Mouse (Mus musculus): ENCODE measurements around the gene Gm20696. TPM values are rescaled to one million over a fixed set of nuclear protein-coding genes. Genes with fewer than 3 reads are reported as not detected.

Gene Gm20696
- polyA plus RNA-seq, 1 experiment from 2014 or later = 0.99 TPM

DNA sequence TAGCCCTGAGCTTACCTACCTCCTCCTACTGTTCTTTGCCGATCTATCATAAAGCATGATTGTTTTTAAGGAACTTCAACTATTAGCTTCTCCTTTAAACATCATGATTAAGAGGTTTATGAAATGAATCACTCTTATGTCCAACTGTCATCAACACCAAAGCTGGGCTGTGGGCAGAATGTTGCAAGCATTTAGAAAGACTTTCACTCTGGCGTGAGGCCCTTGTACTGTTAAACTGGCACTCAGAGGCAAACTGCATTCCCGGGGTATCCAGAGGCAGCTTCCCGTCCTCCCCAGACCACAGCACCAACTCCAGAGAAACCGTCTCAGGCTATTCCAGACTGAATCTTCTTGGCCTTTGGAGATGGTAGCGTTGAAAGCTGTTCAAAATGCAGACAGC lies 230.2 kb downstream of the Gm20696 start:
- H3K27ac ChIP-seq (ENCODE audit: low read depth, low read length) = no peak overlapping the region
- peaks cover 6% of the 10 kb centered on the region; the same call in 1 of the 2 replicates for H3K36me3 ChIP-seq (ENCODE audit: control insufficient read depth, insufficient read depth, low read length)
- H3K9me3 ChIP-seq (replicated peaks; ENCODE audit: control insufficient read depth, low read length) = no peaks in the 10 kb centered on the region
- DNase-seq (ENCODE audit: low spot score) (no peak), ATAC-seq (no peak)
- peaks cover 16% of the 10 kb centered on the region for H3K4me1 ChIP-seq (ENCODE audit: control insufficient read depth, insufficient read depth, low read length)
- H3K9ac ChIP-seq (ENCODE audit: low read length) = no peak overlapping the region
- H3K4me3 ChIP-seq (ENCODE audit: low read depth, low read length) = no peak overlapping the region
- H3K27me3 ChIP-seq (replicated peaks; ENCODE audit: control insufficient read depth, insufficient read depth, low read length) = no peaks in the 10 kb centered on the region
- WGBS = 94% methylated on average over 6 of the region's 6 CpGs
- H3K4me2 ChIP-seq (ENCODE audit: low read length) = no peak overlapping the region

DNA sequence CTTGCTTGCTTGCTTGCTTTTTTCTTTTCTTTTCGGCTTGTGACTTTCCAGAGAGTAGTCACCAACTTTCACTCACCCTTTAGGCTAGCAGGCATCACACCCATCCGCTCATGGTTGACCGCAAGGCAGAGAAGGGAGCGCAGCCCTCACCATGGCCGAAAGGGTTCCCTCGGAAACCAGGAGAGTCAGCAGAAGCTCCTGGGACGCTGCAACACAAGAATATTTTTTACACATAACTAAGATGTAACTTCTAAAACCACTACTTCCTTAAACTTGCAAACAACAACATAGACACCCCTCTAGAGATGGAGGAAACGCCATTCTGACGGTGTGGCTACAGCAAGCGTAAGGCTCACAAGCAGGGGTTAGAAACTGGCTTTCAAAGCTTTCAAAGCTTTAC lies 231.5 kb downstream of the Gm20696 start:
- peaks cover 6% of the 10 kb centered on the region; the same call in 1 of the 2 replicates for H3K36me3 ChIP-seq (ENCODE audit: control insufficient read depth, insufficient read depth, low read length)
- no peaks in the 10 kb centered on the region for H3K9me3 ChIP-seq (replicated peaks; ENCODE audit: control insufficient read depth, low read length)
- H3K4me2 ChIP-seq (ENCODE audit: low read length) = no peak overlapping the region
- 97% methylated on average over 10 of the region's 10 CpGs for WGBS
- no peak for DNase-seq (ENCODE audit: low spot score)
- H3K9ac ChIP-seq (ENCODE audit: low read length) = no peak overlapping the region
- no peak for ATAC-seq
- no peaks in the 10 kb centered on the region for H3K27me3 ChIP-seq (replicated peaks; ENCODE audit: control insufficient read depth, insufficient read depth, low read length)
- H3K4me1 ChIP-seq (ENCODE audit: control insufficient read depth, insufficient read depth, low read length) = peaks cover 11% of the 10 kb centered on the region
- no peak overlapping the region for H3K4me3 ChIP-seq (ENCODE audit: low read depth, low read length)
- no peak overlapping the region for H3K27ac ChIP-seq (ENCODE audit: low read depth, low read length)

DNA sequence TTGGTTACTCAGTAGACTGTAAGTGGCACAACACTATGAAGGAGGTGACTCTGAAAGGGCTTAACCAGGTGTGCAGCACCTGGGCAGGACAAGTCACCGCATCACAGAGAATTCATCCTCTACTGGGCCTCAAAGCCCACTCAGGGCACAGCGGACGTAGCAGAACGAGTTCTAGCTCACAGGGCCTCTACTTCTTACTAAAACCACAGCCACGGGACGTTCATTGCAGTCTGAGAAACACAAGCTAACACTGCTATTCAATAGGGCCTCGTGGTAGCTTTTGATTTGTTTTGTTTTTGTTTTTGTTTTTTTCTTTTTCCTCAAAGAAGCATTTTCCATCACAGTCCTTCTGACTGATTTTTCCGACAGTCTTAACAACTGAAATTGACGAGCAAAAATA lies 233.6 kb downstream of the Gm20696 start:
- peaks cover 6% of the 10 kb centered on the region; the same call in 1 of the 2 replicates for H3K36me3 ChIP-seq (ENCODE audit: control insufficient read depth, insufficient read depth, low read length)
- WGBS = 91% methylated on average over 9 of the region's 9 CpGs
- H3K4me1 ChIP-seq (ENCODE audit: control insufficient read depth, insufficient read depth, low read length) = no peaks in the 10 kb centered on the region
- no peak for ATAC-seq
- DNase-seq (ENCODE audit: low spot score) = no peak
- H3K27me3 ChIP-seq (replicated peaks; ENCODE audit: control insufficient read depth, insufficient read depth, low read length) = no peaks in the 10 kb centered on the region
- H3K9me3 ChIP-seq (replicated peaks; ENCODE audit: control insufficient read depth, low read length) = no peaks in the 10 kb centered on the region
- H3K4me2 ChIP-seq (ENCODE audit: low read length) = no peak overlapping the region
- H3K4me3 ChIP-seq (ENCODE audit: low read depth, low read length) = no peak overlapping the region
- H3K27ac ChIP-seq (ENCODE audit: low read depth, low read length) = no peak overlapping the region
- H3K9ac ChIP-seq (ENCODE audit: low read length) = no peak overlapping the region

DNA sequence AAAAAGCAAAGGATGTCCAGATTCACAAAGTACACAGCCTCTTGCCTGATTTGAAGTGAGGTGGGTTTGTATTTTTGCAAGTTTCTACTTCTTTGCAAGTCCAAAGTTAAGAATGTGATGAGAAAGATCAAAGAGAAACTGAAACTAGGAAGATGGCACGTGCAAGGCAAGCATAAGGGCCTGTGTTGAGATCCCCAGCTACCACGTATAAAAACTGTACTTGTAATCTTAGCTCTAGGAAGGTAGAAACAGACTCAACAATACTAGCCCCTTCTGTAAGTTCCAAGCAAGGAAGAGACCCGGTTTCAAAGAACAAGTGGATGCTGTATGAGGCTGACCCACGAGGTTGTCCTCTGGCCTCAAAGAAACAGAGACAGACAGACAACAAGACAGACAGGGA lies 234.7 kb downstream of the Gm20696 start:
- no peaks in the 10 kb centered on the region for H3K4me1 ChIP-seq (ENCODE audit: control insufficient read depth, insufficient read depth, low read length)
- H3K27me3 ChIP-seq (replicated peaks; ENCODE audit: control insufficient read depth, insufficient read depth, low read length) = no peaks in the 10 kb centered on the region
- no peak overlapping the region for H3K4me2 ChIP-seq (ENCODE audit: low read length)
- 78% methylated on average over 4 of the region's 4 CpGs for WGBS
- no peak overlapping the region for H3K27ac ChIP-seq (ENCODE audit: low read depth, low read length)
- no peak overlapping the region for H3K4me3 ChIP-seq (ENCODE audit: low read depth, low read length)
- H3K9me3 ChIP-seq (replicated peaks; ENCODE audit: control insufficient read depth, low read length) = no peaks in the 10 kb centered on the region
- no peak overlapping the region for H3K9ac ChIP-seq (ENCODE audit: low read length)
- DNase-seq (ENCODE audit: low spot score) = no peak
- peaks cover 6% of the 10 kb centered on the region; the same call in 1 of the 2 replicates for H3K36me3 ChIP-seq (ENCODE audit: control insufficient read depth, insufficient read depth, low read length)
- no peak for ATAC-seq

- DNase-seq (ENCODE audit: low spot score) = no peak
- 75% methylated on average over 14 of the region's 14 CpGs for WGBS
- no peak overlapping the region for H3K9ac ChIP-seq (ENCODE audit: low read length)
- no peak overlapping the region for H3K4me3 ChIP-seq (ENCODE audit: low read depth, low read length)
- H3K36me3 ChIP-seq (ENCODE audit: control insufficient read depth, insufficient read depth, low read length) = peaks cover 6% of the 10 kb centered on the region; the same call in 1 of the 2 replicates
- no peaks in the 10 kb centered on the region for H3K27me3 ChIP-seq (replicated peaks; ENCODE audit: control insufficient read depth, insufficient read depth, low read length)
- no peaks in the 10 kb centered on the region for H3K9me3 ChIP-seq (replicated peaks; ENCODE audit: control insufficient read depth, low read length)
- H3K4me2 ChIP-seq (ENCODE audit: low read length) = no peak overlapping the region
- no peak for ATAC-seq
- H3K4me1 ChIP-seq (ENCODE audit: control insufficient read depth, insufficient read depth, low read length) = no peaks in the 10 kb centered on the region
- no peak overlapping the region for H3K27ac ChIP-seq (ENCODE audit: low read depth, low read length)
These were observed 236.0 kb downstream of the Gm20696 start for GRCm38 (mm10) chr6:99430560-99430959.

GRCm38 (mm10) chr6:99429378-99430131 lies 237.0 kb downstream of the Gm20696 start:
- ATAC-seq = no peak

DNA sequence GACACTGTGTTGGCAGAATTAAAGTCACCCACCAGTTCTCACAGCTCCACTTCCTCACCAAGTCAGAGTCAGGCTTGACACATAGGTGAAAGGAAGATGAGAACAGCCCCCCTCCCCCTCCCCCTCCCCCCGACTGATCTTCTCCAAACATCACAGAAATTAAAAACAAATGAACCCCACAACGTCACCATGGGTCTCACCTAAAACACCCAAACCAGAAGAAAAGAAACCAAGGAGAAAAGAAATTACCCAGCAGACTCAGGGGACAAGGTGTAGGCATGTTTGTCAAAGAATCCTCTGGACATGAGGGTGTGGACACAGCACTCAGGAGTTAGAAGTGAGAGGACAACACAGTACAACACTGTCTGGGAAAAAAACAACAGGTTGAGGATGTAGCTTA lies 237.6 kb downstream of the Gm20696 start:
- Histone ChIP-seq H3K9me3 (replicated peaks; ENCODE audit: control insufficient read depth, low read length) (no peaks in the 10 kb centered on the region), H3K27me3 (replicated peaks; ENCODE audit: control insufficient read depth, insufficient read depth, low read length) (no peaks in the 10 kb centered on the region), H3K4me2 (ENCODE audit: low read length) (no peak overlapping the region), H3K9ac (ENCODE audit: low read length) (no peak overlapping the region), H3K4me1 (ENCODE audit: control insufficient read depth, insufficient read depth, low read length) (no peaks in the 10 kb centered on the region), H3K4me3 (ENCODE audit: low read depth, low read length) (no peak overlapping the region), H3K36me3 (ENCODE audit: control insufficient read depth, insufficient read depth, low read length) (no peaks in the 10 kb centered on the region), H3K27ac (ENCODE audit: low read depth, low read length) (no peak overlapping the region)
- WGBS = 79% methylated on average over 2 of the region's 2 CpGs
- DNase-seq (ENCODE audit: low spot score) (no peak), ATAC-seq (no peak)

More at GRCm38 (mm10) chr6:99429378-99430131, 237.0 kb downstream of the Gm20696 start:
- no peak overlapping the region for H3K27ac ChIP-seq (ENCODE audit: low read depth, low read length)
- WGBS = 87% methylated on average over 16 of the region's 16 CpGs
- H3K36me3 ChIP-seq (ENCODE audit: control insufficient read depth, insufficient read depth, low read length) = peaks cover 4% of the 10 kb centered on the region; the same call in 1 of the 2 replicates
- DNase-seq (ENCODE audit: low spot score) = no peak
- no peak overlapping the region for H3K4me2 ChIP-seq (ENCODE audit: low read length)
- no peaks in the 10 kb centered on the region for H3K9me3 ChIP-seq (replicated peaks; ENCODE audit: control insufficient read depth, low read length)
- H3K4me3 ChIP-seq (ENCODE audit: low read depth, low read length) = no peak overlapping the region
- H3K9ac ChIP-seq (ENCODE audit: low read length) = no peak overlapping the region
- no peaks in the 10 kb centered on the region for H3K4me1 ChIP-seq (ENCODE audit: control insufficient read depth, insufficient read depth, low read length)
- no peaks in the 10 kb centered on the region for H3K27me3 ChIP-seq (replicated peaks; ENCODE audit: control insufficient read depth, insufficient read depth, low read length)

DNA sequence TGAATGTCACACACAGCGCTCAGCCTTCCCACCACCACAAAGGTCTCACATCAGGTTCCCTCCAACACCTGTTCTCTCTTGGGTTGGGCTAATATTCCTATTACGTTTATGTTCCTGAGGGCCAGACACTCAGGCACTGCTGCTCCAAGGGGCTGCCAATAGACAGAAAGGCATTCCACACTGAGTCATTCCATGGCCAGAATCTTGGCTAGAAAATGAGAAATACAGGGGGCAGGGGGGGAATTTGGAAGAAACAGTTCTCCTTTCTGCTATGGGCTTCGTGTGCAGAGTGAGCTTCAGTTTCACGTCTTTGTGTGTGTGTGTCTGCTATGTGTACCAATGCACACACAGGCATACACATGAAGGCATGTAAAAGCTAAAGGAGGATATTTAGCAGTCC lies 239.3 kb downstream of the Gm20696 start:
- no peaks in the 10 kb centered on the region for H3K9me3 ChIP-seq (replicated peaks; ENCODE audit: control insufficient read depth, low read length)
- H3K9ac ChIP-seq (ENCODE audit: low read length) = no peak overlapping the region
- DNase-seq (ENCODE audit: low spot score) (no peak), ATAC-seq (no peak)
- no peaks in the 10 kb centered on the region for H3K36me3 ChIP-seq (ENCODE audit: control insufficient read depth, insufficient read depth, low read length)
- no peak overlapping the region for H3K4me2 ChIP-seq (ENCODE audit: low read length)
- no peaks in the 10 kb centered on the region for H3K27me3 ChIP-seq (replicated peaks; ENCODE audit: control insufficient read depth, insufficient read depth, low read length)
- 93% methylated on average over 4 of the region's 4 CpGs for WGBS
- H3K4me1 ChIP-seq (ENCODE audit: control insufficient read depth, insufficient read depth, low read length) = no peaks in the 10 kb centered on the region
- no peak overlapping the region for H3K27ac ChIP-seq (ENCODE audit: low read depth, low read length)
- no peak overlapping the region for H3K4me3 ChIP-seq (ENCODE audit: low read depth, low read length)

- Histone ChIP-seq H3K27ac (ENCODE audit: low read depth, low read length) (no peak overlapping the region), H3K4me2 (ENCODE audit: low read length) (no peak overlapping the region), H3K9ac (ENCODE audit: low read length) (no peak overlapping the region), H3K4me3 (ENCODE audit: low read depth, low read length) (no peak overlapping the region), H3K27me3 (replicated peaks; ENCODE audit: control insufficient read depth, insufficient read depth, low read length) (no peaks in the 10 kb centered on the region), H3K36me3 (ENCODE audit: control insufficient read depth, insufficient read depth, low read length) (no peaks in the 10 kb centered on the region), H3K4me1 (ENCODE audit: control insufficient read depth, insufficient read depth, low read length) (no peaks in the 10 kb centered on the region), H3K9me3 (replicated peaks; ENCODE audit: control insufficient read depth, low read length) (no peaks in the 10 kb centered on the region)
- DNase-seq (ENCODE audit: low spot score) (no peak), ATAC-seq (no peak)
- WGBS = 64% methylated on average over 3 of the region's 3 CpGs
These were observed 241.6 kb downstream of the Gm20696 start for GRCm38 (mm10) chr6:99425044-99425443.
